In the genomic region with DNA sequence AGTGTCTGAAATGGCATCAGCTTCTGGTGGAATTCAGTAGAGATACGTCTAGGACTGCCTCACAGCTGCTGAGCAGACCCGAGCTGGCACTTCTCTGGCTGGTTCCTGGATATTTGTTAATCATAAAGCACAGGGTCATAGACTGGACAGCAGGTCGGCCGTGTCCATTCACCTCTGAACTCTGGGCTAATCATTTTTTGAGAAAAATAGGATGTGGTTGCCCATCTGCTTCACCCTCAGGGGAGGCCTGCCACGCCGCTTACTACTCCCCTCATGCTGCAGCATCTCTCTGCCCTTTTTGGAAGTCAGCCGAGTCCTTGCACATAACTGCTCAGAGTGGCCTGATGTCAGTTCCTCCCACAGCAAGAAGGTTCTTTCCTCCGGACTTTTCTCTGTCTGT, we compare ENCODE assay signal across 31 mouse cellular contexts. TPM values are rescaled to one million over a fixed set of nuclear protein-coding genes. Genes with fewer than 3 reads are reported as not detected.
DNase-seq lines count a peak whose midpoint lies in the region; ATAC-seq and TF ChIP-seq lines count a peak whose summit lies in the region.
"Had no signal": no experiment of that assay in that cellular context is flagged by ENCODE, and none has a peak within 500 bp of the region (broad histone marks: within the 10 kb centered on the region; RNA-seq: fewer than 3 reads in every experiment).

No protein-coding gene starts in this region.

- no peaks in the 10 kb centered on the region for H3K27me3 ChIP-seq in liver, adult 2 months (ENCODE audit: control insufficient read depth, insufficient read depth, low read length)
- H3K27me3 ChIP-seq in liver, embryonic 12.5 days (replicated peaks) = no peaks in the 10 kb centered on the region
- H3K27me3 ChIP-seq: embryonic facial prominence, embryonic 13.5 days; forebrain, embryonic 15.5 days; hindbrain, embryonic 15.5 days; limb, embryonic 12.5 days; liver, embryonic 13.5 days; midbrain, embryonic 13.5 days; neural tube, embryonic 13.5 days; Patski had no signal

- peaks cover 48% of the 10 kb centered on the region for H3K4me1 ChIP-seq in liver, adult 2 months (ENCODE audit: control insufficient read depth, insufficient read depth, low read length)
- peaks cover 15% of the 10 kb centered on the region for H3K4me1 ChIP-seq in liver, embryonic 12.5 days
- H3K4me1 ChIP-seq: embryonic facial prominence, embryonic 13.5 days had no signal

- TF ChIP-seq CTCF in liver, adult 2 months (IDR thresholded peaks at IDR 0.05; ENCODE audit: low read depth, low read length) = no peak
- no peak for TF ChIP-seq CTCF in left cerebral cortex, adult 2 months (IDR thresholded peaks at IDR 0.05)

- H3K9me3 ChIP-seq in liver, embryonic 12.5 days (replicated peaks) = no peaks in the 10 kb centered on the region
- H3K9me3 ChIP-seq: embryonic facial prominence, embryonic 13.5 days; forebrain, embryonic 10.5 days; forebrain, embryonic 15.5 days; G1E; hindbrain, embryonic 15.5 days; limb, embryonic 12.5 days; liver, embryonic 13.5 days; midbrain, embryonic 13.5 days; neural tube, embryonic 13.5 days had no signal

- peak overlapping the region; percentile 87 for H3K27ac ChIP-seq in liver, adult 2 months (replicated peaks; ENCODE audit: insufficient read depth, low read depth, low read length)
- no peak overlapping the region for H3K27ac ChIP-seq in liver, embryonic 12.5 days
- no peak overlapping the region for H3K27ac ChIP-seq in left cerebral cortex, adult 2 months
- H3K27ac ChIP-seq: embryonic facial prominence, embryonic 13.5 days; forebrain, embryonic 10.5 days; forebrain, embryonic 15.5 days; hindbrain, embryonic 15.5 days; limb, embryonic 12.5 days; liver, embryonic 13.5 days; macrophage; midbrain, embryonic 13.5 days; neural tube, embryonic 13.5 days had no signal

- H3K4me3 ChIP-seq in liver, adult 2 months (ENCODE audit: insufficient read depth, low read depth, low read length) = no peak overlapping the region
- no peak overlapping the region for H3K4me3 ChIP-seq in liver, embryonic 12.5 days
- H3K4me3 ChIP-seq in left cerebral cortex, adult 2 months = no peak overlapping the region
- H3K4me3 ChIP-seq: embryonic facial prominence, embryonic 13.5 days; forebrain, embryonic 10.5 days; forebrain, embryonic 15.5 days; hindbrain, embryonic 15.5 days; limb, embryonic 12.5 days; liver, embryonic 13.5 days; midbrain, embryonic 13.5 days; neural tube, embryonic 13.5 days had no signal

- H3K9ac ChIP-seq in liver, adult 2 months (ENCODE audit: low read depth, low read length) = peak overlapping the region; percentile 55; the same call in 1 of the 2 replicates
- no peak overlapping the region for H3K9ac ChIP-seq in liver, embryonic 12.5 days
- H3K9ac ChIP-seq: embryonic facial prominence, embryonic 13.5 days; forebrain, embryonic 15.5 days; hindbrain, embryonic 15.5 days; limb, embryonic 12.5 days; liver, embryonic 13.5 days; neural tube, embryonic 13.5 days had no signal

- no peak for ATAC-seq in liver, embryonic 12.5 days
- no peak for ATAC-seq in CD4-positive, CD25-positive, alpha-beta regulatory T cell, adult 4 months
- ATAC-seq: forebrain, embryonic 15.5 days; inflammation-experienced regulatory T-cells, adult 6 months; midbrain, embryonic 13.5 days; Patski had no signal

- H3K36me3 ChIP-seq in liver, adult 2 months (ENCODE audit: control insufficient read depth, insufficient read depth, low read length) = peaks cover 13% of the 10 kb centered on the region
- peaks cover 22% of the 10 kb centered on the region for H3K36me3 ChIP-seq in liver, embryonic 12.5 days

- intact Hi-C loops in left cerebral cortex, adult 2 months (cut with DNase I) = no loop called here

- DNase-seq in liver, adult 2 months (ENCODE audit: extremely low read depth, low read depth, low spot score) = peak; percentile 90
- DNase-seq in kidney, adult 9 months = peak; percentile 95
- DNase-seq in kidney, postnatal 14 days = peak; percentile 83
- no peak for DNase-seq in left cerebral cortex, adult 8-10 months (ENCODE audit: low spot score in 2 of 2)
- DNase-seq in left cerebral cortex, adult 2 months (ENCODE audit: extremely low spot score in 1 of 2, low spot score in 2 of 2) = no peak
- DNase-seq: adrenal gland, postnatal 14 days; cerebellum, adult 11-12 months; cerebellum, adult 9-11 months; embryo, embryonic 11 days; gastrocnemius, postnatal 25 days; heart, adult 18-20 months; heart, postnatal 4 days; liver, embryonic 13.5 days; lung, adult 2 months; lung, postnatal 10 days; retina, postnatal 1 day; right cerebral cortex, postnatal 14 days had no signal

- WGBS in liver, adult 2 months = 26% methylated on average over 8 of the region's 8 CpGs
- 72% methylated on average over 8 of the region's 8 CpGs for WGBS in liver, embryonic 12.5 days (ENCODE audit: insufficient replicate concordance)

- H3K79me2 ChIP-seq in liver, adult 2 months (ENCODE audit: control insufficient read depth, insufficient read depth, low read length) = no peaks in the 10 kb centered on the region

- H3K4me2 ChIP-seq in liver, embryonic 12.5 days = no peak overlapping the region
- H3K4me2 ChIP-seq: embryonic facial prominence, embryonic 13.5 days; forebrain, embryonic 15.5 days; heart, embryonic 11.5 days; hindbrain, embryonic 15.5 days; limb, embryonic 12.5 days; liver, embryonic 13.5 days; midbrain, embryonic 13.5 days; neural tube, embryonic 13.5 days had no signal

- no peak for TF ChIP-seq POLR2A in liver, adult 2 months (IDR thresholded peaks at IDR 0.05; ENCODE audit: extremely low read depth, insufficient read depth, low read length)

RNA-seq across cellular contexts. Expression of gene Nat8f1, which starts 18.6 kb away (rescaled TPM):
- 328 and 390 TPM in 2 replicates for total RNA-seq in liver, adult 2 months (2014; rRNA removed)
- 627 and 681 TPM in 2 replicates for polyA plus RNA-seq in liver, adult 2 months (2012; rRNA removed)
- polyA plus RNA-seq in liver, embryonic 12.5 days (2016; fragmentation: Nextera tagmentation; extraction: Ambion mirVana) = 3.4 and 4.5 TPM in 2 replicates
- 10 to 100 TPM; 21.8 to 24.5 (median 22.0) TPM for total RNA-seq in left cerebral cortex, adult 8-10 months (2022)
- 10 to 100 TPM; 25.6 to 27.9 TPM for total RNA-seq in left cerebral cortex, adult 2 months (2021)
- 10 to 100 TPM; 10.4 to 15.9 TPM for polyA plus RNA-seq in CD4-positive, CD25-positive, alpha-beta regulatory T cell, adult 4 months (2017; shearing (Covaris generic))

RNA-seq across cellular contexts. Expression of gene Tprkb, which starts 22.4 kb away (rescaled TPM):
- total RNA-seq in liver, adult 2 months (2014; rRNA removed) = 159 and 170 TPM in 2 replicates
- 93.1 and 100 TPM in 2 replicates for polyA plus RNA-seq in liver, adult 2 months (2012; rRNA removed)
- polyA plus RNA-seq in liver, embryonic 12.5 days (2016; fragmentation: Nextera tagmentation; extraction: Ambion mirVana) = 29.6 and 31.1 TPM in 2 replicates
- total RNA-seq in left cerebral cortex, adult 8-10 months (2022) = 10 to 100 TPM; 61.0 to 72.7 (median 62.6) TPM
- total RNA-seq in left cerebral cortex, adult 2 months (2021) = 10 to 100 TPM; 52.3 to 54.3 TPM
- 10 to 100 TPM; 34.7 to 44.8 TPM for polyA plus RNA-seq in CD4-positive, CD25-positive, alpha-beta regulatory T cell, adult 4 months (2017; shearing (Covaris generic))

RNA-seq across cellular contexts. Expression of gene Dusp11, which starts 27.4 kb away (rescaled TPM):
- 26.1 and 37.7 TPM in 2 replicates for total RNA-seq in liver, adult 2 months (2014; rRNA removed)
- 19.6 and 28.9 TPM in 2 replicates for polyA plus RNA-seq in liver, adult 2 months (2012; rRNA removed)
- polyA plus RNA-seq in liver, embryonic 12.5 days (2016; fragmentation: Nextera tagmentation; extraction: Ambion mirVana) = 37.2 and 38.0 TPM in 2 replicates
- total RNA-seq in left cerebral cortex, adult 8-10 months (2022) = 10 to 100 TPM; 56.1 to 65.9 (median 61.6) TPM
- total RNA-seq in left cerebral cortex, adult 2 months (2021) = 10 to 100 TPM; 78.1 to 88.9 TPM
- polyA plus RNA-seq in CD4-positive, CD25-positive, alpha-beta regulatory T cell, adult 4 months (2017; shearing (Covaris generic)) = 100 to 1,000 TPM; 168 to 211 TPM

RNA-seq across cellular contexts. Expression of gene Nat8f4, which starts 29.4 kb away (rescaled TPM):
- total RNA-seq in liver, adult 2 months (2014; rRNA removed) = 4.4 and 4.5 TPM in 2 replicates
- 2.9 and 3.5 TPM in 2 replicates for polyA plus RNA-seq in liver, adult 2 months (2012; rRNA removed)
- polyA plus RNA-seq in liver, embryonic 12.5 days (2016; fragmentation: Nextera tagmentation; extraction: Ambion mirVana) = 0.81 and 1.2 TPM in 2 replicates
- 1 to 10 TPM; 6.9 to 8.3 (median 7.7) TPM for total RNA-seq in left cerebral cortex, adult 8-10 months (2022)
- total RNA-seq in left cerebral cortex, adult 2 months (2021) = 1 to 10 TPM; 5.3 to 7.4 TPM
- 1 to 10 TPM; 4.7 to 8.7 TPM for polyA plus RNA-seq in CD4-positive, CD25-positive, alpha-beta regulatory T cell, adult 4 months (2017; shearing (Covaris generic))

Comparison
In these comparisons a context has a peak if more than half of its experiments do, and no peak if none do; other contexts are left out.
1. DNase-seq: peak in liver, adult 2 months (single experiment), kidney, adult 9 months (single experiment) and kidney, postnatal 14 days (single experiment); none in left cerebral cortex, adult 8-10 months (0 of 2) and left cerebral cortex, adult 2 months (0 of 2).
2. RNA of gene Nat8f1, which starts 18.6 kb away (total RNA-seq): 328 to 390 TPM in liver, adult 2 months; 25.6 to 27.9 TPM in left cerebral cortex, adult 2 months and 21.8 to 24.5 TPM in left cerebral cortex, adult 8-10 months; every median in the first group is over 10 times any median in the second.